Mouse (Mus musculus) heart, embryonic 16.5 days (tissue): ENCODE measurements at regions not wholly inside any gene's neighbourhood (a gene's known extent, or its start where the extent isn't known, plus 50 kb on each side); places are given as distances from the start of the nearest gene placed in this dataset.

Experiments used
- ATAC-seq: fragments of 200-750 bp; cut with Nextera tagmentation; replicated peaks from 2 replicates; pipeline ENCODE4 v1.8.0; 2017; ENCODE audit warnings: moderate number of reproducible peaks; ENCODE audit not compliant: insufficient read depth, low FRiP score; ENCODE audit errors: extremely low read depth
- H3K27ac ChIP-seq: fragments of 300-500 bp; sonication (generic); 2 replicates; pipeline ENCODE4 v1.5.1; 2014; ENCODE audit warnings: mild to moderate bottlenecking, low read length, control low read depth, moderate library complexity
- H3K27me3 ChIP-seq: fragments of 300-500 bp; sonication (generic); 2 replicates; pipeline ENCODE4 v1.6.1; 2014; ENCODE audit warnings: low read length, mixed read lengths; ENCODE audit not compliant: control insufficient read depth, insufficient read depth
- H3K36me3 ChIP-seq: fragments of 300-500 bp; sonication (generic); 2 replicates; pipeline ENCODE4 v1.6.1; 2014; ENCODE audit not compliant: control insufficient read depth, insufficient read depth
- H3K4me1 ChIP-seq: fragments of 300-500 bp; sonication (generic); 2 replicates; pipeline ENCODE4 v1.6.1; 2014; ENCODE audit warnings: low read length, mixed read lengths; ENCODE audit not compliant: control insufficient read depth, insufficient read depth
- H3K4me2 ChIP-seq: fragments of 300-500 bp; sonication (generic); 2 replicates; pipeline ENCODE4 v1.6.1; 2014; ENCODE audit warnings: low read depth, mild to moderate bottlenecking, control low read depth, low read length
- H3K4me3 ChIP-seq: fragments of 300-500 bp; sonication (generic); 2 replicates; pipeline ENCODE4 v1.5.1; 2014; ENCODE audit warnings: mild to moderate bottlenecking, control low read depth, low read length
- H3K9ac ChIP-seq: fragments of 300-500 bp; sonication (generic); 2 replicates; pipeline ENCODE4 v1.6.1; 2014; ENCODE audit warnings: low read length, control low read depth
- H3K9me3 ChIP-seq: fragments of 300-500 bp; sonication (generic); replicated peaks from 2 replicates; pipeline ENCODE4 v1.6.1; 2016; ENCODE audit warnings: low read length; ENCODE audit not compliant: control insufficient read depth
- WGBS: fragments of 180-500 bp; shearing (Covaris S2); extraction: QIAGEN DNeasy Blood & Tissue Kit; methylation state at CpG from one replicate; pipeline ENCODE4 v1.1.7; 2014; 5-methylcytosine and 5-hydroxymethylcytosine counted together

GRCm38 (mm10) chr17:83955978-83956377 is 108.2 kb upstream of the Haao start:
- H3K4me1 ChIP-seq: peaks cover 57% of the 10 kb centered on the region
- H3K9ac ChIP-seq: peak overlapping the region; percentile 35; the same call in 1 of the 2 replicates
- H3K27ac ChIP-seq: peak overlapping the region; percentile 85
- H3K4me3 ChIP-seq: no peak overlapping the region
- no peaks in the 10 kb centered on the region for H3K27me3 ChIP-seq
- no peak overlapping the region for H3K4me2 ChIP-seq
- no peak for ATAC-seq
- H3K9me3 ChIP-seq: no peaks in the 10 kb centered on the region
- 72% methylated on average over 5 of the region's 5 CpGs for WGBS
- no peaks in the 10 kb centered on the region for H3K36me3 ChIP-seq

- Histone ChIP-seq H3K27me3 (no peaks in the 10 kb centered on the region), H3K4me2 (no peak overlapping the region), H3K9ac (peak overlapping the region; percentile 22), H3K27ac (peak overlapping the region; percentile 85), H3K4me1 (peaks cover 57% of the 10 kb centered on the region), H3K36me3 (no peaks in the 10 kb centered on the region), H3K9me3 (no peaks in the 10 kb centered on the region), H3K4me3 (no peak overlapping the region)
- no peak for ATAC-seq
- 60% methylated on average over 10 of the region's 10 CpGs for WGBS
Observed at GRCm38 (mm10) chr17:83955058-83955697, 107.4 kb upstream of the Haao start.

- Histone ChIP-seq H3K27ac (peak overlapping the region; percentile 85), H3K4me3 (no peak overlapping the region), H3K4me2 (no peak overlapping the region), H3K36me3 (no peaks in the 10 kb centered on the region), H3K27me3 (no peaks in the 10 kb centered on the region), H3K4me1 (peaks cover 52% of the 10 kb centered on the region), H3K9ac (peak overlapping the region; percentile 18), H3K9me3 (no peaks in the 10 kb centered on the region)
- ATAC-seq: peak; percentile 49
- 28% methylated on average over 16 of the region's 16 CpGs for WGBS
Observed at GRCm38 (mm10) chr17:83954291-83955057, 106.7 kb upstream of the Haao start.

- H3K4me1 ChIP-seq: peaks cover 44% of the 10 kb centered on the region
- H3K4me3 ChIP-seq: no peak overlapping the region
- H3K27ac ChIP-seq: peak overlapping the region; percentile 85
- ATAC-seq: no peak
- H3K9me3 ChIP-seq: no peaks in the 10 kb centered on the region
- no peak overlapping the region for H3K4me2 ChIP-seq
- no peaks in the 10 kb centered on the region for H3K27me3 ChIP-seq
- H3K36me3 ChIP-seq: no peaks in the 10 kb centered on the region
- peak overlapping the region; percentile 4; the same call in 1 of the 2 replicates for H3K9ac ChIP-seq
- 50% methylated on average over 7 of the region's 7 CpGs for WGBS
Observed at GRCm38 (mm10) chr17:83953656-83954055, 105.9 kb upstream of the Haao start.

GRCm38 (mm10) chr17:83946718-83947117 is 99.0 kb upstream of the Haao start:
- WGBS: 42% methylated on average over 4 of the region's 4 CpGs
- H3K4me1 ChIP-seq: no peaks in the 10 kb centered on the region
- no peak overlapping the region for H3K4me2 ChIP-seq
- H3K27me3 ChIP-seq: no peaks in the 10 kb centered on the region
- H3K9me3 ChIP-seq: no peaks in the 10 kb centered on the region
- H3K36me3 ChIP-seq: no peaks in the 10 kb centered on the region
- H3K4me3 ChIP-seq: no peak overlapping the region
- no peak for ATAC-seq
- H3K27ac ChIP-seq: no peak overlapping the region
- no peak overlapping the region for H3K9ac ChIP-seq

GRCm38 (mm10) chr17:83939344-83939743 is 91.6 kb upstream of the Haao start:
- H3K36me3 ChIP-seq: no peaks in the 10 kb centered on the region
- ATAC-seq: no peak
- H3K4me1 ChIP-seq: peaks cover 5% of the 10 kb centered on the region
- WGBS: 87% methylated on average over 10 of the region's 10 CpGs
- H3K4me2 ChIP-seq: no peak overlapping the region
- H3K9ac ChIP-seq: no peak overlapping the region
- no peak overlapping the region for H3K27ac ChIP-seq
- H3K4me3 ChIP-seq: no peak overlapping the region
- H3K27me3 ChIP-seq: no peaks in the 10 kb centered on the region
- H3K9me3 ChIP-seq: no peaks in the 10 kb centered on the region

- Histone ChIP-seq H3K4me1 (peaks cover 5% of the 10 kb centered on the region), H3K4me2 (no peak overlapping the region), H3K9ac (no peak overlapping the region), H3K4me3 (no peak overlapping the region), H3K27me3 (no peaks in the 10 kb centered on the region), H3K36me3 (no peaks in the 10 kb centered on the region), H3K27ac (no peak overlapping the region), H3K9me3 (no peaks in the 10 kb centered on the region)
- 56% methylated on average over 11 of the region's 11 CpGs for WGBS
- ATAC-seq: no peak
Observed at GRCm38 (mm10) chr17:83938671-83939244, 91.0 kb upstream of the Haao start.

GRCm38 (mm10) chr17:83937576-83937975 is 89.8 kb upstream of the Haao start:
- no peak overlapping the region for H3K9ac ChIP-seq
- no peak overlapping the region for H3K4me3 ChIP-seq
- no peak for ATAC-seq
- H3K27me3 ChIP-seq: no peaks in the 10 kb centered on the region
- 47% methylated on average over 10 of the region's 10 CpGs for WGBS
- no peak overlapping the region for H3K27ac ChIP-seq
- no peaks in the 10 kb centered on the region for H3K9me3 ChIP-seq
- peaks cover 5% of the 10 kb centered on the region for H3K4me1 ChIP-seq
- no peak overlapping the region for H3K4me2 ChIP-seq
- no peaks in the 10 kb centered on the region for H3K36me3 ChIP-seq

- H3K4me2 ChIP-seq: no peak overlapping the region
- H3K9ac ChIP-seq: no peak overlapping the region
- H3K9me3 ChIP-seq: no peaks in the 10 kb centered on the region
- H3K27me3 ChIP-seq: no peaks in the 10 kb centered on the region
- no peak overlapping the region for H3K4me3 ChIP-seq
- H3K27ac ChIP-seq: no peak overlapping the region
- no peak for ATAC-seq
- WGBS: 72% methylated on average over 9 of the region's 9 CpGs
- no peaks in the 10 kb centered on the region for H3K36me3 ChIP-seq
- peaks cover 5% of the 10 kb centered on the region for H3K4me1 ChIP-seq
Observed at GRCm38 (mm10) chr17:83936677-83937076, 88.9 kb upstream of the Haao start.
